Mouse (Mus musculus) ES-Bruce4 (cell line): ENCODE measurements around the gene Prss57. TPM values are rescaled to one million over a fixed set of nuclear protein-coding genes. Genes with fewer than 3 reads are reported as not detected.
A peak's percentile ranks its signal among the peaks of the same experiment; 100 is the strongest.

Experiments used
- H3K27ac ChIP-seq: 2 replicates; pipeline ENCODE4 v1.5.1; 2012; ENCODE audit warnings: low read length, inconsistent platforms; ENCODE audit not compliant: insufficient read depth
- H3K27me3 ChIP-seq: 2 replicates; pipeline ENCODE4 v1.6.1; 2012; ENCODE audit warnings: mild to moderate bottlenecking, low read length, inconsistent platforms; ENCODE audit not compliant: control insufficient read depth, poor library complexity, insufficient read depth, severe bottlenecking
- H3K36me3 ChIP-seq: 2 replicates; pipeline ENCODE4 v1.6.1; 2012; ENCODE audit warnings: inconsistent platforms, mild to moderate bottlenecking, low read length, moderate library complexity; ENCODE audit not compliant: control insufficient read depth, poor library complexity, insufficient read depth, severe bottlenecking
- H3K4me1 ChIP-seq: one replicate; pipeline ENCODE4 v1.8.1; 2011; ENCODE audit warnings: low read length; ENCODE audit not compliant: control insufficient read depth, insufficient read depth
- H3K4me3 ChIP-seq: 2 replicates; pipeline ENCODE4 v1.5.1; 2011; ENCODE audit warnings: low read depth, mild to moderate bottlenecking, low read length
- H3K9ac ChIP-seq: 2 replicates; pipeline ENCODE4 v1.6.1; 2012; ENCODE audit warnings: low read depth, mild to moderate bottlenecking, inconsistent platforms; ENCODE audit not compliant: poor library complexity, severe bottlenecking
- H3K9me3 ChIP-seq: replicated peaks from 2 replicates; pipeline ENCODE4 v1.6.1; 2012; ENCODE audit warnings: mild to moderate bottlenecking, low read length, inconsistent platforms; ENCODE audit not compliant: control insufficient read depth, poor library complexity, insufficient read depth, severe bottlenecking
- CTCF ChIP-seq: IDR thresholded peaks from one replicate; pipeline ENCODE4 v1.8.1; 2011; ENCODE audit warnings: low read depth, low read length
- EP300 ChIP-seq: IDR thresholded peaks from 2 replicates; pipeline ENCODE4 v1.6.1; 2011; ENCODE audit warnings: low read depth, low read length; ENCODE audit not compliant: insufficient read depth
- POLR2A ChIP-seq: IDR thresholded peaks from one replicate; pipeline ENCODE4 v1.8.1; 2011; ENCODE audit warnings: low read length; ENCODE audit not compliant: insufficient read depth
- polyA plus RNA-seq: library from polyadenylated mRNA; stranded (reverse); fragments of >200 nt; gene quantifications from 2 replicates; pipeline ENCODE4 v1.2.4, GENCODE M21; 2011; ENCODE audit warnings: low read depth; ENCODE audit not compliant: missing spikeins, insufficient read depth, insufficient read length

Gene Prss57
- polyA plus RNA-seq, 1 experiment, result not detected

DNA sequence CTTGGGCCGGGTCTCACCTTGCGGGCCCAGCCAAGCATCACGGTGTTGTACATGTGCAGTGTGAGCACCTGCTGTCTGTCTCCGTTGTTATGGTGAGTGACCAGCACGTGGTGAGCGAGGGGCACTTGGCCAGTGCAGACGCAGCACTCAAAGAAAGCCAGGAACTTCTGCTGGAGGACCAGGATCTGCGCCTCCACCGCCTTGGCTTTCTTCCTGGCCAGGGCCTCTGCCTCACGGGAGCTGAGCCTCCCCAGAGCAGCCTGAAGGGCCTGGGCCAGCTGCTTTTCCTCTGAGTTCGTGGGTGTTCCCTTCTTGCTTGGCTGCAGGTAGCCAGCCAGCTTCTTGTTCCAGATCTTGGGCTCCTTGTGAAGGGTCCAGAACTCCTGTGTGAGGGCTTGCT lies 47.6 kb downstream of the Prss57 start:
- no peaks in the 10 kb centered on the region for H3K4me1 ChIP-seq
- no peak for TF ChIP-seq CTCF
- no peak for TF ChIP-seq EP300
- TF ChIP-seq POLR2A, result no peak
- peaks cover 42% of the 10 kb centered on the region for H3K9me3 ChIP-seq
- no peaks in the 10 kb centered on the region for H3K27me3 ChIP-seq
- no peak overlapping the region for H3K4me3 ChIP-seq
- H3K36me3 ChIP-seq, result peaks cover 44% of the 10 kb centered on the region
- H3K9ac ChIP-seq, result no peak overlapping the region
- no peak overlapping the region for H3K27ac ChIP-seq

DNA sequence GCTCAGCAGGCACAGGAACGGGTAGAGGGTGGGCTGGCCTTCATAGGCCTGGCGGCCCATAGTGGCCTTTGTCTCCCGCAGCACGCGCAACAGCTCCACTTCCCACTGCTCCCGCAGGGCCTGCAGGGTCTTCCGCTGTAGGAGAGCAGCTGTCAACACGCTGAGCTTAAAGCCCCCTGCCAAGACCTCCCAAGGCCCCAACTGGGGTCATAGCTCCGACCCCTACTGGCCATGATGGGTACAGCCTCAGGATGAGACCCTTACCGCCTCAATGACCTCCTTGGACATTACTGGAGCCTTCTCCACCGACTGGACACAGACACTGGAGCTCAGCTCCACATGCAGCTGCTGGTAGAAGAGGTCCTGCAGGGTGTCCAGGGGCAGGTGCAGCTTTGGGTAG lies 49.9 kb downstream of the Prss57 start:
- TF ChIP-seq POLR2A (no peak), EP300 (no peak), CTCF (no peak)
- H3K9me3 ChIP-seq, result peaks cover 54% of the 10 kb centered on the region
- H3K9ac ChIP-seq, result no peak overlapping the region
- H3K36me3 ChIP-seq, result peaks cover 48% of the 10 kb centered on the region
- H3K27me3 ChIP-seq, result no peaks in the 10 kb centered on the region
- no peak overlapping the region for H3K4me3 ChIP-seq
- H3K27ac ChIP-seq, result no peak overlapping the region
- no peaks in the 10 kb centered on the region for H3K4me1 ChIP-seq

DNA sequence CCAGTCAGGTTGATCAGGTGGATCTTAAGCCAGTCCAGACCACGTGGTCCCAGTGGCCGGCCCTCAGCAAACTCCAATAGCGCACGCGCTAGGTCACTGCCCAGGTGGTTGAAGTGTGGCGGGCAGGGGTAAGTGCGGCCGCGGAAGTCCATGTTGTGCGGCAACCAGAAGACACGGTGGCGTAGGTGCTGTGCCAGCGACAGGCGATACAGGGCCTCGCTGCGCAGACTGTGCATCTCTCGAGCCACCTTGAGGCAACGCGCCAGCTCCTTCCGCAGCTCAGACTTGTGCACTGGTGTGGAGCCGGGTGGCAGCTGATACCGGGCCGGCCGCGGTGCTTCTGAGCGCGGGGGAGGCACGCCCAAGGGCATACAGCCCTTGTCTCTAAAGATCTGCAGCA lies 51.5 kb downstream of the Prss57 start:
- no peak overlapping the region for H3K9ac ChIP-seq
- H3K27me3 ChIP-seq, result no peaks in the 10 kb centered on the region
- H3K27ac ChIP-seq, result no peak overlapping the region
- H3K4me1 ChIP-seq, result no peaks in the 10 kb centered on the region
- peaks cover 54% of the 10 kb centered on the region for H3K9me3 ChIP-seq
- TF ChIP-seq POLR2A, result no peak
- no peak for TF ChIP-seq CTCF
- TF ChIP-seq EP300, result no peak
- H3K4me3 ChIP-seq, result no peak overlapping the region
- peaks cover 48% of the 10 kb centered on the region for H3K36me3 ChIP-seq

DNA sequence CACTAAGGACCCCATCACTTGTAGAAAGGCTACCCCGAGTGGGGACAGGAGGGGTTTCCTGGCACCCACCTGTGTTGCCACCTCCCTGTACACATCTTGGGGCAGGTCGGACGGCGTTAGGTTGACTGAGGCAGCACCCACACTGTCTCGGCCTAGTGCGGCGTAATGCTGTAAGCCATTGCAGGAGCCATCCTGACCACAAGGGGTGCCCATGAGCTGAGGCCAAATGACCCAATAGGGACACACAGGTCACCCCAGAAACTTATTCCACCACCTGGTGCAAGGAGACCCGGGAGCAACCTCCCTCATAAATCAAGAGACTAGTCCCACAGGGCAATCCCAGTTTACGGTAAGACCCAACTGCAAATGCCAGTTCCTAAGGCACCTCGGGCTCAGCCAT lies 52.5 kb downstream of the Prss57 start:
- no peak for TF ChIP-seq EP300
- TF ChIP-seq POLR2A, result no peak
- TF ChIP-seq CTCF, result no peak
- peaks cover 47% of the 10 kb centered on the region for H3K36me3 ChIP-seq
- H3K9ac ChIP-seq, result no peak overlapping the region
- no peak overlapping the region for H3K27ac ChIP-seq
- H3K9me3 ChIP-seq, result peaks cover 54% of the 10 kb centered on the region
- no peaks in the 10 kb centered on the region for H3K4me1 ChIP-seq
- no peak overlapping the region for H3K4me3 ChIP-seq
- no peaks in the 10 kb centered on the region for H3K27me3 ChIP-seq

DNA sequence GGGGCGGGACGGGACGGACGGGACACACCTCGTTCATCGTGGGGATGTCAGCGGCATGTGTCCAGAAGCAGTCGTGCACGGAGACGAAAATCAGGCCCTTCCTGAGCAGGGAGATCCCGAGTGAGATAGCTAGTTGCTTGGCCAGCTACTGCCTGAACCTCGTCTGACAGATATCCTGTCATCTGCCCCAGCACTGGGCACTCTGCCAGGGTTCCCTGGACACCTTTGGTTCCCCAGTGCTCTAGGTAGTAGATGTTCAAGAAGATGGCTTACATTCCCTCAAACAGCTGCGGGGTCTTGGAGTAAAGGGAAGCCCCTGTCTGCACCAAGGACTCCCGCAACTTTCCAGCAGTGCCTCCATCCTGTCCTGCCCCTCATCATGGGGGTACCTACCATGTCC lies 54.1 kb downstream of the Prss57 start:
- Histone ChIP-seq H3K4me3 (no peak overlapping the region), H3K27me3 (no peaks in the 10 kb centered on the region), H3K4me1 (no peaks in the 10 kb centered on the region), H3K9me3 (peaks cover 48% of the 10 kb centered on the region), H3K36me3 (peaks cover 34% of the 10 kb centered on the region), H3K9ac (no peak overlapping the region), H3K27ac (no peak overlapping the region)
- TF ChIP-seq POLR2A (no peak), EP300 (no peak), CTCF (no peak)

DNA sequence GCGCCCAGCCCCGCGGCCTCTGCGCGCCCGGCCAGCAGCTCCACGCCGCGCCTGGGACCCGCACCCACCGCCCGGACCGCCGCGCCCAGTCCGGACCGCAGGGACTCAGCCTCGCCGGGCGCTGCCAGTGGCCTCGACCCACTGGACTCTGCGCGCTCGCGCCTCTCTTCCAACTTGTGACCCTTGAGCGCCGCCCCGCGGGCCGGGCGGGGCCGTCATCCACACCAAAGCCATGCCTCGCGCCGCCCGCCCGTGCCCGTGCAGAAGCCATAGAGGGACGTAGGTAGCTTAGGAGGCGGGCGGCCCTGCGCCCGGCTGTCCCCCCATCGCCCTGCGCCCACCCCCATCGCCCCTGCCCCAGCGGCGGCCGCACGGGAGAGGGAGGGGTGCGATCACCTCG lies 55.4 kb downstream of the Prss57 start:
- H3K27ac ChIP-seq, result no peak overlapping the region
- peak overlapping the region; percentile 46 for H3K9ac ChIP-seq
- no peaks in the 10 kb centered on the region for H3K27me3 ChIP-seq
- H3K4me1 ChIP-seq, result no peaks in the 10 kb centered on the region
- peaks cover 35% of the 10 kb centered on the region for H3K9me3 ChIP-seq
- peaks cover 21% of the 10 kb centered on the region for H3K36me3 ChIP-seq
- peak overlapping the region; percentile 40 for H3K4me3 ChIP-seq
- TF ChIP-seq POLR2A (no peak), EP300 (no peak), CTCF (peak; percentile 26)
